Mouse (Mus musculus): Measurements from ENCODE around the gene Pvr. TPM values are rescaled to one million over a fixed set of nuclear protein-coding genes. Genes with fewer than 3 reads are reported as not detected.

The Pvr gene
- polyA plus RNA-seq (2014; fragmentation: Illumina TruSeq; extraction: RNeasy Lipid Tissue Mini Kit (QIAGEN cat#74804); ENCODE audit: low read depth, low replicate concordance): 11.8 TPM

DNA sequence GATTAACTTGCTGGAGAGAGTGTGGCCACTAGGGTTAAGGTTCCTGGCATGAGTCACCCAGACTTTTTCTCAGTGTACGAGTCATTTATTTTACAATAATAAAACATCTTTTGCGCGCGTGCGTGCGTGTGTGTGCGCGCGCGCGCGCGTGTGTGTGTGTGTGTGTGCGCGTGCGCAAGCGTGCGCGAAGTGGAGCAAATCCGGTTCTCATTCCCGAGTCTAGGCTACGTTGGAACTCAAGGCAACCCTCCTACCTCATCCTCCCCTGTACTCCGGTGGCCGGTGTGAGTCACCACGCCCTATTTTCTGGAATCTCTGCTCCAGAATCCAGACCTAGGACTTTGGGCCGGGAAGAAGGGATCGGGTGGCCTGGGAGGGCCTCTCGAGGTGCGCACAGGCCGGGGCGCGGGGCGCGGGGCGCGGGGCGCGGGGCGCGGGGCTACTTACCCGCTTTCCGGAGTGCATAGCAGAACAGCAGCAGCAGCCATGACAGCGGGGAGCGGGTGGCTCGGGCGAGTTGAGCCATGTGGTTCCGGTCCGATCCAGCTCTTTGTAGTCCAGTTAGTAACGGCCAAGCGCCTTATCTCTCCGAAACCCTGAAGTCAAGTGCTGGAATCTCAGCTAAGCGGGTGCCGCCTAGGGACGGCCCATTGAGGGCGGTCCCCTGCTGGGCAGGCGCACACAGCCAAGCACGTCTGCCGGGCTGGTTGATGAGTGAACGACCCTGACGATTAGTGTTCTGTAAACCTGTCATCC is at the start of gene Pvr:
Pvr (minus strand) TSS at position 655 of the 756 bp plus-strand sequence.

DNA sequence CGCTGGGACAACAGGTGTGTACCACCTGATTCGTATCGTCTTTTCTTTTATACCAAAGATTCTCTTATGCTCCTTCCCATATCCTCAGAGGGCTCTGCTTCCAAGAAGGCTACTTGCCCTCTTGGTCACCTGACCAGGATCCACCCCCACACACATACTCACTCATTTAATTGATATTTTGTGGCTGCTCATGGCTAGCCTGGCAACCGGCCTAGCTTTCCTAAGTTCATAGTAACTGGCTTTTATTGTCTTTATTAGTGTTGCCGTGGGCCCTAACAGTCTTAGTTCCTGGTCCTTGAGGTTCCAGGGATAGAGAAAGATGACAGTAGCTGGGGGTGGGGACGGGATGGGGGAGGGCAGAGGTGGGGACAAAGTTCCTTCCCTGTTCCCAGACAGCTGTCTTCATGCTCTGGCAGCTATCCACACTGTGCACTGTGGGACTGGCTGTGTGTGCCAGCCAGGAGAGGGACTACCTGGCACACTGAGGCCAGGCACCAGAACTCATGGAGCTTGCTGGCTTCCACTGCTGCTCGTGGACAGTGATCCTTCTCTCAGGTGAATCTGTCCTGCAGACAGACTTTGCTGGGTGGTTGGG is 44.1 kb upstream of the Pvr start, which contains the start of gene Ceacam20:
Ceacam20 (plus strand) TSS at position 428 of the 595 bp plus-strand sequence.

DNA sequence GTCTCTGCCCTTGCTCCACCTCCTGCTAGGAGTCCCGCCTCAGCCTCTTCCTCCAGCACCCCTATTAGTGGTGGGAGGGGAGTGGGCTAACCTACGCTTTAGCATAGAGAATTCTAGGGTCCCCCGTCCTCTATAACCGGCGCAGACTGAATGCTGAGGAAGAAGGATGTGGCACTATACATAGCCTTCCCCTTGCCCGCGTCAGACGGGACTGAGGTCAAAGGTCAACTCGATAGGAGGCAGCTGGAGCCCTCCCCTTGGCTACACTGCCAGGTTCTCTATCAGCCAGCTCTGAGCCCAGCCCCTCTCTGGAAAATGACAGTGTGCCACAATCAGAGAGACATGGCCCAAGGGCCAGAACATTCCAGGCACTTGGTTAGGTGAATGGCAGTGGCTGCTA is 29.6 kb upstream of the Pvr start, which contains the start of gene Igsf23:
Igsf23 (minus strand) TSS at position 168 of the 400 bp plus-strand sequence.

DNA sequence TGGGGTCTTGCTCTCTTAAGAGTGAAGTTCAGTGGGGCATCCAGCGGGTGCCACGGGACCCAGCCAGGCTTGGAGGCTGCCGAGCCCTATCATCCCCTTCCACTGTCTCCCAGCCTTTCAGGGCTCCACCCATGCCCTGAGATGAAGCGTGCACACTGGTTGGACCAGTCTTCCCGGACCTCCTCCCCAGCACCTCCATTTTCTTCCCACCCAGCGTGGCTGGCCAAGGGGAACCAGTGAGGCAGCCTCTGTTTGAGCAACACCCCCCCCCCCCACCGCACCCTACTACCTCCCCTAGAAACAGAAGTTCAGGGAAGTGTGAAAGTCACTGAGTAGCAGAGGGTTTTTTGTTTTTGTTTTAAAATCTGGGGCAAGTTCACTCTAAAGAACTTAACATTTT is 33.1 kb downstream of the Pvr start, which contains the start of gene Ceacam19:
Ceacam19 (minus strand) TSS at position 117 of the 400 bp plus-strand sequence.

DNA sequence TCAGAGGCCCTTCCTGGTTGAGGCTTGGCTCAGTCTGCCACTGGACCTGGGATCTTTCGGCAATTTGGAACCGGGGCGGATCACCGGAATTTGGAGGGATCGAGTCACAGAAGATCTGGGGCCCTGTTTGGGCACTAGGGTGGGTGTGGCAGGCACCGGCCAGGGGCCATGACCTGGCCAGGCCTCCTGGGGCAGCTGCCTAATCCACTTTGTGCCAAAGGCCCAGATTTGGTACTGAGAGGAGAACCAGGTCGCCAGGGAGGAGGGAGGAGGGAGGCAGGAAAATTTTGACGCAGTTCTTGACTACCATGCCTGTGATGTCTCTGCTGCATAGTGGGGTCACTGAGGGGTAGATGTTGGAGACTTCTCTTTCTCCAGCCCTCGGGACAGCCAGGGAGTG is 59.8 kb downstream of the Pvr start, which contains the start of gene Ceacam16:
Ceacam16 (minus strand) TSS at position 101 of the 400 bp plus-strand sequence.

Other genes starting within 250 kb of the Pvr start
- not detected for gene Apoc2, start 243.2 kb downstream of the Pvr start, polyA plus RNA-seq (2014; fragmentation: Illumina TruSeq; extraction: RNeasy Lipid Tissue Mini Kit (QIAGEN cat#74804); ENCODE audit: low read depth, low replicate concordance)
- not detected for gene Gm44805, start 239.7 kb downstream of the Pvr start, polyA plus RNA-seq (2014; fragmentation: Illumina TruSeq; extraction: RNeasy Lipid Tissue Mini Kit (QIAGEN cat#74804); ENCODE audit: low read depth, low replicate concordance)
- gene Apoc4, start 239.7 kb downstream of the Pvr start, polyA plus RNA-seq (2014; fragmentation: Illumina TruSeq; extraction: RNeasy Lipid Tissue Mini Kit (QIAGEN cat#74804); ENCODE audit: low read depth, low replicate concordance): not detected
- not detected for gene Apoc1, start 228.5 kb downstream of the Pvr start, polyA plus RNA-seq (2014; fragmentation: Illumina TruSeq; extraction: RNeasy Lipid Tissue Mini Kit (QIAGEN cat#74804); ENCODE audit: low read depth, low replicate concordance)
- 4.9 TPM for gene Apoe, start 222.0 kb downstream of the Pvr start, polyA plus RNA-seq (2014; fragmentation: Illumina TruSeq; extraction: RNeasy Lipid Tissue Mini Kit (QIAGEN cat#74804); ENCODE audit: low read depth, low replicate concordance)
- gene Tomm40, start 205.7 kb downstream of the Pvr start, polyA plus RNA-seq (2014; fragmentation: Illumina TruSeq; extraction: RNeasy Lipid Tissue Mini Kit (QIAGEN cat#74804); ENCODE audit: low read depth, low replicate concordance): 0.28 TPM
- 2.4 TPM for gene Nectin2, start 170.7 kb downstream of the Pvr start, polyA plus RNA-seq (2014; fragmentation: Illumina TruSeq; extraction: RNeasy Lipid Tissue Mini Kit (QIAGEN cat#74804); ENCODE audit: low read depth, low replicate concordance)
- gene Bcam, start 150.1 kb downstream of the Pvr start, polyA plus RNA-seq (2014; fragmentation: Illumina TruSeq; extraction: RNeasy Lipid Tissue Mini Kit (QIAGEN cat#74804); ENCODE audit: low read depth, low replicate concordance): 0.36 TPM
- gene Cblc, start 124.4 kb downstream of the Pvr start, polyA plus RNA-seq (2014; fragmentation: Illumina TruSeq; extraction: RNeasy Lipid Tissue Mini Kit (QIAGEN cat#74804); ENCODE audit: low read depth, low replicate concordance): 1.1 TPM
- not detected for gene Bcl3, start 98.4 kb downstream of the Pvr start, polyA plus RNA-seq (2014; fragmentation: Illumina TruSeq; extraction: RNeasy Lipid Tissue Mini Kit (QIAGEN cat#74804); ENCODE audit: low read depth, low replicate concordance)
- not detected for gene Gm19345, start 69.2 kb downstream of the Pvr start, polyA plus RNA-seq (2014; fragmentation: Illumina TruSeq; extraction: RNeasy Lipid Tissue Mini Kit (QIAGEN cat#74804); ENCODE audit: low read depth, low replicate concordance)
- not detected for gene Ceacam16, start 59.9 kb downstream of the Pvr start, polyA plus RNA-seq (2014; fragmentation: Illumina TruSeq; extraction: RNeasy Lipid Tissue Mini Kit (QIAGEN cat#74804); ENCODE audit: low read depth, low replicate concordance)
- gene Ceacam19, start 33.2 kb downstream of the Pvr start, polyA plus RNA-seq (2014; fragmentation: Illumina TruSeq; extraction: RNeasy Lipid Tissue Mini Kit (QIAGEN cat#74804); ENCODE audit: low read depth, low replicate concordance): 0.12 TPM
- not detected for gene Igsf23, start 29.6 kb upstream of the Pvr start, polyA plus RNA-seq (2014; fragmentation: Illumina TruSeq; extraction: RNeasy Lipid Tissue Mini Kit (QIAGEN cat#74804); ENCODE audit: low read depth, low replicate concordance)
- 0.16 TPM for gene Ceacam20, start 44.3 kb upstream of the Pvr start, polyA plus RNA-seq (2014; fragmentation: Illumina TruSeq; extraction: RNeasy Lipid Tissue Mini Kit (QIAGEN cat#74804); ENCODE audit: low read depth, low replicate concordance)
- 0.16 TPM for gene Nlrp9b, start 70.3 kb upstream of the Pvr start, polyA plus RNA-seq (2014; fragmentation: Illumina TruSeq; extraction: RNeasy Lipid Tissue Mini Kit (QIAGEN cat#74804); ENCODE audit: low read depth, low replicate concordance)
- gene Vmn1r91, start 178.5 kb upstream of the Pvr start, polyA plus RNA-seq (2014; fragmentation: Illumina TruSeq; extraction: RNeasy Lipid Tissue Mini Kit (QIAGEN cat#74804); ENCODE audit: low read depth, low replicate concordance): not detected
- gene Gm16442, start 201.4 kb upstream of the Pvr start, polyA plus RNA-seq (2014; fragmentation: Illumina TruSeq; extraction: RNeasy Lipid Tissue Mini Kit (QIAGEN cat#74804); ENCODE audit: low read depth, low replicate concordance): not detected
- gene Vmn1r93, start 217.9 kb upstream of the Pvr start, polyA plus RNA-seq (2014; fragmentation: Illumina TruSeq; extraction: RNeasy Lipid Tissue Mini Kit (QIAGEN cat#74804); ENCODE audit: low read depth, low replicate concordance): not detected
- not detected for gene Vmn1r94, start 247.2 kb upstream of the Pvr start, polyA plus RNA-seq (2014; fragmentation: Illumina TruSeq; extraction: RNeasy Lipid Tissue Mini Kit (QIAGEN cat#74804); ENCODE audit: low read depth, low replicate concordance)